Mouse (Mus musculus) forelimb bud, embryonic 11.5 days (tissue): Measurements from ENCODE around the gene Dydc2.
A peak's percentile ranks its signal among the peaks of the same experiment; 100 is the strongest.
"Not testable (repeated sequence)": the region's sequence is repeated elsewhere in the genome, so short reads cannot be mapped to it uniquely, and the experiment has no call there.

Experiments used
- DNase-seq: peaks from one replicate; pipeline ENCODE4 v3.0.0-alpha.2; 2012; ENCODE audit warnings: low read depth, low spot score

The Dydc2 gene

DNA sequence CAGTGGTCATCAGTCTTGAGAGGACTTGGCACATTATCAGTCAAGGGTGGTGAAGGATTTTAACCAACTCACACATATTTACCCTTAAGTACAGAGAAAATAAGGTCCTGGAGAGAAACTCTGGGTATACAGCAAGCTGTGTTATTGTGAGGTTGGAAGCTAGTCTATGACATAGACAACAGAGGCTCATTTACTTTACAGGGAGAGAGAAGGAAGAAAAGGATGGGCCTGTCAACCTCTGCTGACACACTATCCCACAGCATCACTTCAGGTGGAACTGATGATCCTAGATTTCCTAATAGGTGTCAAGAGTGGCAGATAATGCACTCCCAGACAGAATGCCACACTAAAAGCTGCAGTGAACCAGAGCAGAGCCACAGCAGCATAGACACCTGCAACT lies at the start of gene Dydc2:
Gene Dydc2, minus strand, starts transcription at position 101 of the 400 bp plus-strand sequence.
- DNase-seq, result no peak

DNA sequence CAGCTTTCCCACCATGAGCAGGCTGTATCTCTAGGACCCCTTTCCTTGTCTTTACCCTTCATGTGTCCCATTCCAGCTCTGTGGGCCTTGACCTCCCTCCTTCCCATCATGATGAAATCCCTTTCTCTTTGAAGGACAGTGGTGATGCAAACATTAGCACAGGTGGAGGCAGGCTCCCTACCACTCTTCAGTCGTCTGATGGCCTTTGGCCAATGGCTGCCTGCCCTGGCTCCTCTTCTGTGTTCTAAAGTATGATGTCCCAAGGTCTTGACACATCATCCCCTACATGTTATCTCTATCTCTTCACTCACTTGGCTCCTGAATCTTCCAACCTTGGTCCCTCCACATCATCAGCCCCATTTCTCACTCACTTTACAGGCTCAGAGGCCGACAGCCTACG lies 47.3 kb upstream of the Dydc2 start:
- no peak for DNase-seq

GRCm38 (mm10) chr14:41112944-41113343 lies 43.9 kb upstream of the Dydc2 start:
- no peak for DNase-seq

DNA sequence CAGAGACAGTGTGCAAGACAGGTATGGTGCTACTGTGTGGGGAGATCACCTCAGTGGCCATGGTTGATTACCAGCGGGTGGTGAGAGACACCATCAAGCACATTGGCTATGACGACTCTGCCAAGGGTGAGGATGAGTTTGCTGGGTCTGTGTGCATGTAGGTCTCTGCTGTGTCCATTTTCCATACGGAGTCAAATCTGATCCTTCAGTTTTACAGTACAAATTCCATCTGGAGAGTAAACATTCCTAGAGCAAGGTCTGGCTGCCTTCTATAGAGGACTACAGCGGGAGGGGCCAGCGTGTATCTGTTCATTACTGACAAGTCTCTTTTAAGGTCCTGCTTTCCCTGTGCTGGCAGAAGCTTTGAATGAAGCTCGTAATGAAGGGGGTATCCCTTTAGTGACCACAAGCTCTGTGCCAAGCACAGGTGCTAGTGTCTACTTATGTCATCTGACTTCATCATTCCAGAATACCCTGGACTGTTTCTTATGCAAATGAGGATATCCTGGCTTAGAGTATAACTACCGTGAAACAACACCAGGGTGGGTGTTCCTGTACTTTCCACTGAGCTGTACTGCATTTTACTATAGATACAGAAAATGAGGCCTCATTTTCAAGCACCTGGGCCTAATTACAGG lies 42.1 kb upstream of the Dydc2 start:
- DNase-seq, result no peak

DNA sequence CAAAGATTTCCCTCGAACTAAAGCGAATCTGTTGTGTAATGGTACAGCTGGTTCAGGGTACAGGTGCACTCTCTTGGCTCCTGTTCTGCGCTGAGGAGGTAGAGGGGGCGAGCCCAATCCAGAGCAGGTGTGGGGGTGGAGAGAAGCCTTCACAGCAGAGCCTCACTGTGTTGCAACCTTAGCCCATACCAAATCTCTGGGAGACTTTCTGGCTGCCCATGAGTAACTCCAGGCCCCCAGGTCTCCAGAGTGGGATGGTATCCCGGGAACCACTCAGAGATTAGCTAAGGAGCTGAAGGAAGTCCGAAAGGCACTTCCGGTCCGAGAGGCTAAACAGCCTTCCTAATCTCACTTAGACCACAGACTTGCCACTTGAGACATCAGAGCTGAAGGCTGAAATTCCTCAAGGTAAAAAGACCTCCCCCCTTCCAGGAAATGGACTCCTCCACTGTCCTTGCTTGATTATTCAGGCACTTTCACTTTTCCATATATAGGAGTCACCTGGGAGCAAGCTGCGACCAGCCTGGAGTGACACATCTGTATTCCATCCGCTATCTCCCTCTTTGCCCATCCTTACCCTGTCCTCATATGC lies 35.9 kb upstream of the Dydc2 start, which contains the start of gene Mat1a:
Gene Mat1a, plus strand, starts transcription at position 183 of the 592 bp plus-strand sequence.
- DNase-seq, result no peak

DNA sequence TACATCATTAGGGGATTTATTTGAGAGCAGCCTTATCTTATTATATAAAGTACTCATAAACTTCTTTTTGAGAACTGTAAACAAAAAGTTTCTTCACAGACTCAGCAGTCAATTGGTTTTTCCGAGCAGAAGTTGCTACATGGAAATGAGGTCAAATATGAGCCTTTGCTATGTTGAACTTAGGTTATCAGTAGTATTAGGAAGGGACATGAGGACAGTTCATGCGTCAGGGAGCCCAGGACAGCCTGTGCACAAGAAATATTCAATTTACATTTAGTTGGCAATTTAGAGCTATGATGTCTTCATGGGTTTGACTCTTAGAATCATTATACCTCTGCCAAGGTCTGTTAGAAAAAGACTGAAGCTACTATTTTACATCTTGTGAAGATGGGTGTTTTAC lies 33.3 kb upstream of the Dydc2 start:
- DNase-seq, result no peak

DNA sequence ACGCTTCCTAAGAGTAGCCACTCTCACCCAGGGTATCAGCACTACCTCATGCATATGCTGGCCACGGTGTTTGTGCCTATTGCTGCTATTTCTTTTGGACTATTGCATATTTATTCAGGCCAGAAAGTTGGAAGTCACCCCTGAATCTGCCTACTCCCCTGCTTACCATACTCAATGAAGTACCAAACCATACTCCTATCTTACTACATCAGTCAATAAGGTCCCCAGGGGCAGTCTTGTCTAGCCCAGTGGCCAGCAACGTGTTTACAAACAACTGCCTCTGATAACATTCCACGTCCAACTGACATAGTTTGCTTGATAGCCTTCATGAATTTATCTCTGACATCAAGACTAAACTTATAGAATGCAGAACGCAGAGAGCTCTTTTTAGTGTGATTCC lies 32.2 kb upstream of the Dydc2 start:
- DNase-seq, result no peak

- DNase-seq, result no peak
Measured at GRCm38 (mm10) chr14:41100712-41101111, 31.7 kb upstream of the Dydc2 start.

DNA sequence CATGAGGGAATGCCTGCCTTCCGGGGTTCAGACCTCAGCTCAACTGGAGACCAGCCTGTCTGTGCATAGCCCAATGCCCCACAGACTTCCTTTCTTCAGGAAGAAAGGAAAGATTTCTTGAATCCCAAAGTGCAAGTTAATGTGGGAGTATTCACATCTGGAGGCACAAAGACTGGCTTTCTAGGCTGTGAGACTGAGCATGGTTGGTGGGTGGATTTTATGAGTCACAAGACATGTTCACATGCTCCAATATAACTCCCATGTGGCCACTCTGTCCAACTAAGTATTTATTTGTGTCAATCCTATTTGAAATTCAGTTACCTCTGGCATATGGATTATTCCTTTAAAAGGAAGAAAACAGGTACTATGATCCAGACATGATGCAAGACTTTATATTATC lies 29.7 kb upstream of the Dydc2 start:
- DNase-seq, result no peak

DNA sequence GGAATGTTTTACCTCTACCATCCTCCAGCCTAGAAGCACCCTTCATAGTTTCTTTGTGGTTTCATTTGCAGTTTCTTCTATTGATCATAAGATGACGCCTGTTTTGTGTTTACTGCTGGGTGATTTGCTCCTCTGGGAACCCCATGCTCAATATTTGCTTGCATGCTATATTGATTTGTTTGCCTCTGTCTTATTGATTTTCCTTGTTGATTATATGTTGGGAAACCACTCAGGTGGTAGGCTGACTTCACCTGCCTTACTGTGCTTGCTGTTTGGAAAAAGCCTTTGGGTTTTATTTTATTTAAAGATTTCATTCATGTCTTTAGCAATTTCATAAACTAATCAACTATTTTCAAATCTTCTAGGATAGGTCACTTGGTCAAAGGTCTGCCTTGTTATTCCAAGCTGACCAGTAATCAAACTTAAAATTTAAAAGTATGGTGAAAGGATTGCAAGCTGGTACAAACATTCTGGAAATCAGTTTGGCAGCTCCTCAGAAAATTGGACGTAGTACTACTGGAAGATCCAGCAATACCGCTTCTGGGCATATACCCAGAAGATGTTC lies 27.4 kb upstream of the Dydc2 start:
- no peak for DNase-seq

DNA sequence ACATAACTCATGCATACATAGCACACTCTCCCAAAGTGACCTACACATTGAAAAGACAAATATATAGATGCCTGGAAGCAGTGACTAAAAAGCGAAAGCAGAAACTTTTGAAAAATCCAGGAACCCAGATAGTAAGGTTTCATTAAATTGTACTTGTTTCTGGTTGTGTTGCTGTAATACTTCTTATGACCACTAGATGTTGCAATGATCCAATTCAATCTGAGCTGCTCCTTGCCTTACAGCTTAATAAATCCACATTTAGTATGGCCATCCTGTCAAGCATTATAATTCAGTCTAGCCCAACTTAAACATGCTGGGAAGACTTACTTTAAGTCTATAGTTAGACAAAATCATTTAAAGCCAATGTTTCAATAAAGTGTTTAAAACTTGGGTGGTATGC lies 25.1 kb upstream of the Dydc2 start:
- DNase-seq, result peak; percentile 5

GRCm38 (mm10) chr14:41090777-41091176 lies 21.8 kb upstream of the Dydc2 start:
- peak; percentile 16 for DNase-seq

DNA sequence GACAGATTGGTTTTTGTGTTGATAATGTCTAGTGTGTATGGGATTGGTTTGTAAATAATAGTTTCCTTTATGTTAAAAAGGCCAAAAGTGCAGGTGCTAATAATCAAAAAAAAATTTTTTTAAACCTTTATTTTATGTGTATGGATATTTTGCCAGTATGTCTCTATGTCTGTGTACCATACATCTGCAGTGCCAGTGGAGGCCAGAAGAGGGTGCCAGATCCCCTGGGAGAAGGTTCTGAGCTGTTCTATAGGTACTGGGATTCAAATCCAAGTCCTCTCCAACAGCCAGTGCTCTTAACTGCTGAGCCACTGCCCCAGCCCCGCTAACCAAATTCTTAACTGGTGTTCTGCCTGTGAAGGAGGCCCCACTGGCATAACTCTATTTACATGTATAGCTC lies 18.5 kb upstream of the Dydc2 start:
- no peak for DNase-seq

DNA sequence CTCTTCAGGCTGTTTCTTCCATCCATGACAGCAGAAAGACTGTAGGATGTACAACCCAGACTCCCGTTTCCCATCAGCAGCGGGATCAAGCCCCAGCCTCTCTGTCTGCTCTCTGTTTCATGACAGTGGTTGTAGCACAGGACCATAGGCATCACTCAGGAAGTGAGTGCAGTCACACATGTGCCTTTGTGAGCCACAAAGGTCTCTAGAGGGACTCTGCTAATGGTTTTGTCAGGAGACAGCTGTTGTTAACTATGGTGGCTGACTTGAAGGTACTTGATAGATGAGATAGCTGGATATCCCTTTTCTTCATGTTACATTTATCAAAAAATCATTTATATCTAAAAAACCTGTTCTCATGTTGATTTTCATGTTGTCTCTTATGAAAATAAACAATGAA lies 13.4 kb upstream of the Dydc2 start:
- no peak for DNase-seq

GRCm38 (mm10) chr14:41072944-41073275 lies 3.9 kb upstream of the Dydc2 start:
- no peak for DNase-seq

DNA sequence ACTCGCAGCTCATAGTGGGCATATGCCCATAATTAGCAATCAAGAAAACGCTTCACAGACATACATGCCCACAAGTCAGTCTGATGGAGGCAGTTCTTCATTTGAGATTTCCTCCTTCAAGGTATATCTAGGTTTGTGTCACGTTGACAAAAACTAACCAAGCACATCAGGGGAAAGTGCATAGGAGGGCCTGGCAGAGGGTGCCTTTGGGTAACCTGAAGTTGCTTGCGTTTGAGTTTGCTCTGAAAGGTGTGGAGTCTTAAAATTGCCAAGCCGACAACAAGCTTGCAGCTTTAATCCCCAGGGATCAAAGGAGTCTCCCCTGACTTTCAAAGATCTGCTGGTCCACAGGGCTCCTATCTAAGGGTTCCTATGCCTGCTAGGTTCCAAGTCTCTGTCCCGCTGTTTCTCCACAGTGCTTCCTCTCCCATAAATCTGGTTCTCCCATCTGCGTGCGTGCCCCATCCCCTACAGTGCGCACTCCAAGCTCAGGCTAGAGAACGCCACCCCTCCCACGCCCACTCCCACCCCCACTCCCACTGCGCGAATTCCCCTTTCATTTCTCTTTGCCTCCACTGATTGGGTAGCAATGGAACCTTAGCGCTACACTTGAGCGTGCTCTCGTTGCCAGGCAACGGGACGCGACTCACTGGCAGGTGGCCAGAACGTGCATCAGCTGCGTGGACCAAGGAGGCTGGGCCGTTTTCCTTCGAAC lies 3.4 kb upstream of the Dydc2 start, which contains the start of gene Dydc1:
Gene Dydc1, plus strand, starts transcription at position 683 of the 715 bp plus-strand sequence.
- DNase-seq, result peak; percentile 68

DNA sequence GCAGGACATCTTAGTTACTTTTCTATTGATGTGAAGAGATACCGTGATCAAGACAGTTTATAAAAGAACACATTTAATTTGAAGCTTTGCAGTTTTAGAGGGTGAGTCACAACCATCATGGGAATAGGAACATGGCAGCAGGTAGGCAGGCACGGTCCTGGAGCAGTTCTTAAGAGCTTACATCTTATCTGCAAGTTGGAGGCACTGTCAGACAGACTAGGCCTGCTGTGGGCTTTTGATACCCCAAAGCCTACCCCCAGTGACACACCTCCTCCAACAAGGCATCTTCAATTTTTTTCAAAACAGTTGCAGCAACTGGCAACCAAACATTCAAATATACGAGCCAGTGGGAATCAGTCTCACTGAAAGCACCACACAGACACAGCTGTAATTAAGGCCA lies 1.3 kb upstream of the Dydc2 start:
- DNase-seq, result no peak

- no peak for DNase-seq
Measured at GRCm38 (mm10) chr14:41066416-41066815, 2.6 kb downstream of the Dydc2 start.

DNA sequence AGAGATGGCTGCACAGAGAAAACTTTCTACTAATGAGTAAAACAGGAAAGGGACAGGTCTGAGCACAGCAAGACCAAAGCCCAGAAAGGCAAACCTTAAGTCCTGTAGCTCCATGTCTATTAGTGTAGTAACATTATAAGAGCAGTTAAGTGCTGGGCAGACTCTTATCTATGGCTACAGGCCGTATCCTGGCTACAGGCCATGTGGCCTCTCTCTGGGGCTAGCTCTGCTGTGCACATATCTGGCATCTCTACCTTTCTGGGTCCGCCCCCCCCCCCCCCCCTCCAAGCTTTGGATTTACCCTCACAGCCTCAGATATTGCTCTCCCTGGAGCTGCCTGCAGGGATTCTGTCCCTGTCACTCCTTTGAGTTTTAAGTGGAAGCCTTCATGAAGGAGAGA lies 3.8 kb downstream of the Dydc2 start:
- DNase-seq, result no peak

- not testable (repeated sequence) for DNase-seq
Measured at GRCm38 (mm10) chr14:41053190-41053589, 15.8 kb downstream of the Dydc2 start.

GRCm38 (mm10) chr14:41052481-41052880 lies 16.5 kb downstream of the Dydc2 start:
- no peak for DNase-seq

DNA sequence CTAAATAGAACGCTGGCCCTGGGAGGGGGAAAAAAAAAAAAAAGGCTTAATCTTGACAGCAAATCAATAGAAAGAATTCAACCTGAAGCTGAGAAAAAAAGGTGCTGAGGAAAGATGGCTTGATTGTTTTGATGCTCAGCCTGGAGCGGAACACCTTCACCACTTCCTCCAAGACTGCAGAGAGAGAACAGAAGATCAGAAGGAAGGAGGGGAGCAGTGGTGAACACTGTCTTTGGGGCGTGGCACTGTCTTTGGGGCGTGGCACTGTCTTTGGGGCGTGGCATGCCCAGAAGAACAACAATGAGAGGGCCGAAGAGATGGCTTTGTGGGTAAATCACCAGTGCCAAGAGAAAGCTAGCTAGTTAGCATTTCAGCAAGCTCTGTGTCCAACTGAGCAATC lies 18.5 kb downstream of the Dydc2 start:
- DNase-seq, result no peak

DNA sequence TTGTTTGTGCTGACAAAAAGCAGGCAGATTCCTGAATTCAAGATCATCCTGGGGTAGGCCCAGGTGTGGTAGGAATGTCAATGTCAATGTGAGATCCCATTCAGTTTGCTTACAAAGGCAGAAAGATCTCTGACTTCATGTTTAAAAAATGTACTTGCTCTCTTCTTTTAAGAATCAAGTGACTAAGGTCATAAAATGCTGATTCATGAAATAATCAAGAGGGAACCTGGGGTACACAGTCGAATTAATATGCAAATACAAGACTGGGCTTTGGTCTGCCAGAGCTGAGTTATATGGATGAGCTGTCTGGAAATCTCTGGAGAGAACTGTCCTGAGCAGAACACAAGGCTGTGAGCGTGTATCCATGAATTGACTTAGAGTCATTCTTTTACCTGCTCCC lies 21.6 kb downstream of the Dydc2 start:
- no peak for DNase-seq
